Mouse (Mus musculus) olfactory bulb, adult 2 months (tissue): ENCODE measurements around the gene Ndrg4.

Source experiments
- CTCF ChIP-seq: fragments of 200-500 bp; IDR thresholded peaks from 2 replicates; pipeline ENCODE4 v1.5.1; 2012; ENCODE audit warnings: low read depth, mild to moderate bottlenecking, low read length, moderate library complexity; ENCODE audit not compliant: insufficient read depth
- POLR2A ChIP-seq: fragments of 200-500 bp; IDR thresholded peaks from 2 replicates; pipeline ENCODE4 v1.6.1; 2012; ENCODE audit warnings: mild to moderate bottlenecking, low read depth, low read length, moderate library complexity; ENCODE audit not compliant: insufficient read depth

- TF ChIP-seq CTCF, result no peak
- no peak for TF ChIP-seq POLR2A
Observed at GRCm38 (mm10) chr8:95676631-95677030, at the start of gene Ndrg4.
